Mouse (Mus musculus): ENCODE measurements around the gene Tekt3. TPM values are rescaled to one million over a fixed set of nuclear protein-coding genes. Genes with fewer than 3 reads are reported as not detected.

Gene Tekt3
- total RNA-seq, 2 experiments from 2014 or later: not detected

- no peak for DNase-seq (ENCODE audit: low spot score in 2 of 2)
Measured at GRCm38 (mm10) chr11:63124316-63124715, 62.9 kb downstream of the Tekt3 start.

- no peak for DNase-seq (ENCODE audit: low spot score in 2 of 2)
Measured at GRCm38 (mm10) chr11:63125832-63126456, 64.5 kb downstream of the Tekt3 start.

GRCm38 (mm10) chr11:63126976-63127375 is 65.5 kb downstream of the Tekt3 start:
- DNase-seq (ENCODE audit: low spot score in 2 of 2): no peak

GRCm38 (mm10) chr11:63127513-63127912 is 66.1 kb downstream of the Tekt3 start:
- DNase-seq (ENCODE audit: low spot score in 2 of 2): no peak

- no peak for DNase-seq (ENCODE audit: low spot score in 2 of 2)
Measured at GRCm38 (mm10) chr11:63128784-63129183, 67.3 kb downstream of the Tekt3 start, which contains the start of gene Pmp22. Pmp22 (plus strand) TSS chr11:63128982.

- DNase-seq (ENCODE audit: low spot score in 2 of 2): no peak
Measured at GRCm38 (mm10) chr11:63129375-63129774, 67.9 kb downstream of the Tekt3 start.

- DNase-seq (ENCODE audit: low spot score in 2 of 2): no peak
Measured at GRCm38 (mm10) chr11:63129840-63130239, 68.4 kb downstream of the Tekt3 start.

- DNase-seq (ENCODE audit: low spot score in 2 of 2): no peak
Measured at GRCm38 (mm10) chr11:63130497-63130896, 69.0 kb downstream of the Tekt3 start.

GRCm38 (mm10) chr11:63131001-63131692 is 69.7 kb downstream of the Tekt3 start:
- DNase-seq (ENCODE audit: low spot score in 2 of 2): peak; percentile 31 to 42

GRCm38 (mm10) chr11:63131693-63132040 is 70.2 kb downstream of the Tekt3 start:
- no peak for DNase-seq (ENCODE audit: low spot score in 2 of 2)

- DNase-seq (ENCODE audit: low spot score in 2 of 2): no peak
Measured at GRCm38 (mm10) chr11:63132151-63132500, 70.7 kb downstream of the Tekt3 start.

- peak; percentile 64 to 79 for DNase-seq (ENCODE audit: low spot score in 2 of 2)
Measured at GRCm38 (mm10) chr11:63132501-63133435, 71.3 kb downstream of the Tekt3 start.

- no peak for DNase-seq (ENCODE audit: low spot score in 2 of 2)
Measured at GRCm38 (mm10) chr11:63134021-63134420, 72.6 kb downstream of the Tekt3 start.

GRCm38 (mm10) chr11:63134742-63135482 is 73.5 kb downstream of the Tekt3 start:
- DNase-seq (ENCODE audit: low spot score in 2 of 2): no peak

GRCm38 (mm10) chr11:63135622-63136021 is 74.2 kb downstream of the Tekt3 start:
- peak; percentile 82 to 85 for DNase-seq (ENCODE audit: low spot score in 2 of 2)

GRCm38 (mm10) chr11:63136205-63136604 is 74.8 kb downstream of the Tekt3 start:
- no peak for DNase-seq (ENCODE audit: low spot score in 2 of 2)

- no peak for DNase-seq (ENCODE audit: low spot score in 2 of 2)
Measured at GRCm38 (mm10) chr11:63136836-63137416, 75.5 kb downstream of the Tekt3 start.

- DNase-seq (ENCODE audit: low spot score in 2 of 2): no peak
Measured at GRCm38 (mm10) chr11:63138739-63139138, 77.3 kb downstream of the Tekt3 start.

GRCm38 (mm10) chr11:63142311-63142710 is 80.9 kb downstream of the Tekt3 start:
- DNase-seq (ENCODE audit: low spot score in 2 of 2): no peak

GRCm38 (mm10) chr11:63142816-63143215 is 81.4 kb downstream of the Tekt3 start:
- no peak for DNase-seq (ENCODE audit: low spot score in 2 of 2)

- DNase-seq (ENCODE audit: low spot score in 2 of 2): no peak
Measured at GRCm38 (mm10) chr11:63143486-63143885, 82.0 kb downstream of the Tekt3 start.
